ENCODE assay signal across 9 mouse cellular contexts in genomic region chr13:42826602-42827001, GRCm38 (mm10).
DNase-seq lines count a peak whose midpoint lies in the region; ATAC-seq and TF ChIP-seq lines count a peak whose summit lies in the region.
"Had no signal": no experiment of that assay in that cellular context is flagged by ENCODE, and none has a peak within 500 bp of the region (broad histone marks: within the 10 kb centered on the region; RNA-seq: fewer than 3 reads in every experiment).

No protein-coding gene starts in this region.

- H3K4me1 ChIP-seq in neural tube, embryonic 15.5 days: peaks cover 16% of the 10 kb centered on the region

- peak; percentile 75 for TF ChIP-seq CTCF in gastrocnemius, adult 2 months (IDR thresholded peaks at IDR 0.05)

- no peaks in the 10 kb centered on the region for H3K9me3 ChIP-seq in neural tube, embryonic 15.5 days (replicated peaks)
- H3K9me3 ChIP-seq: heart, embryonic 15.5 days had no signal

- H3K4me3 ChIP-seq in gastrocnemius, adult 2 months: no peak overlapping the region
- H3K4me3 ChIP-seq in neural tube, embryonic 15.5 days (replicated peaks): no peak overlapping the region
- H3K4me3 ChIP-seq: heart, embryonic 15.5 days had no signal

- H3K27me3 ChIP-seq in neural tube, embryonic 15.5 days (replicated peaks): no peaks in the 10 kb centered on the region
- H3K27me3 ChIP-seq in splenic B cell, adult 2 months (ENCODE audit: control insufficient read depth, insufficient read depth, low read length, poor library complexity, severe bottlenecking): no peaks in the 10 kb centered on the region
- H3K27me3 ChIP-seq: heart, embryonic 15.5 days had no signal

- intact Hi-C loops in gastrocnemius, adult 2 months (cut with DNase I): no loop called here
- intact Hi-C loops in gastrocnemius, postnatal 36 days (cut with DNase I): no loop called here

- H3K4me2 ChIP-seq in neural tube, embryonic 15.5 days: no peak overlapping the region
- H3K4me2 ChIP-seq: heart, embryonic 15.5 days had no signal

- peak; percentile 47 for DNase-seq in gastrocnemius, adult 2 months
- no peak for DNase-seq in gastrocnemius, postnatal 36 days
- DNase-seq in neural tube, embryonic 10.5 days (ENCODE audit: extremely low spot score, low spot score): peak; percentile 22
- peak; percentile 81 for DNase-seq in brain, adult 2 months (ENCODE audit: low read depth, low spot score)
- DNase-seq in heart, postnatal 4 days: peak; percentile 61
- peak; percentile 36 for DNase-seq in splenic B cell, adult 2 months (ENCODE audit: low read depth, low spot score)

- ATAC-seq in neural tube, embryonic 15.5 days (ENCODE audit: low FRiP score): no peak
- ATAC-seq in inflammation-experienced regulatory T-cells, adult 6 months: no peak

- no peaks in the 10 kb centered on the region for H3K36me3 ChIP-seq in neural tube, embryonic 15.5 days
- H3K36me3 ChIP-seq in splenic B cell, adult 2 months (ENCODE audit: control insufficient read depth, insufficient read depth, low read length, poor library complexity, severe bottlenecking): no peaks in the 10 kb centered on the region
- H3K36me3 ChIP-seq: heart, embryonic 15.5 days had no signal

- H3K9ac ChIP-seq in neural tube, embryonic 15.5 days (replicated peaks): no peak overlapping the region
- H3K9ac ChIP-seq: heart, embryonic 15.5 days had no signal

- H3K27ac ChIP-seq in gastrocnemius, adult 2 months: no peak overlapping the region
- no peak overlapping the region for H3K27ac ChIP-seq in neural tube, embryonic 15.5 days (replicated peaks)
- H3K27ac ChIP-seq: heart, embryonic 15.5 days had no signal

- WGBS in neural tube, embryonic 15.5 days: 60% methylated on average over 8 of the region's 8 CpGs

Comparison
In these comparisons a context has a peak if more than half of its experiments do, and no peak if none do; other contexts are left out.
1. DNase-seq: peak in gastrocnemius, adult 2 months (single experiment), neural tube, embryonic 10.5 days (single experiment), brain, adult 2 months (single experiment), heart, postnatal 4 days (single experiment) and splenic B cell, adult 2 months (single experiment); none in gastrocnemius, postnatal 36 days (0 of 2).